In genomic region chr4:107067151-107067840, GRCm38 (mm10) we compare ENCODE assay signal across 8 mouse cellular contexts. TPM values are rescaled to one million over a fixed set of nuclear protein-coding genes. Genes with fewer than 3 reads are reported as not detected.
DNase-seq lines count a peak whose midpoint lies in the region; ATAC-seq and TF ChIP-seq lines count a peak whose summit lies in the region.

No protein-coding gene starts in this region.

- DNase-seq in adrenal gland, postnatal 25 days: peak; percentile 53
- no peak for DNase-seq in adrenal gland, adult 8-10 months
- DNase-seq in thymus, postnatal 10 days (ENCODE audit: low spot score in 2 of 2): peak; percentile 24 to 30
- no peak for DNase-seq in thymus, postnatal 14 days
- DNase-seq in heart, postnatal 0 days (ENCODE audit: low spot score): no peak
- no peak for DNase-seq in limb, embryonic 14.5 days (ENCODE audit: low spot score)
- no peak for DNase-seq in midbrain, embryonic 11.5 days (ENCODE audit: low spot score, missing footprints)
- no peak for DNase-seq in thymus, postnatal 4 days

- H3K36me3 ChIP-seq in heart, postnatal 0 days (replicated peaks; ENCODE audit: control insufficient read depth, insufficient read depth, low read length): peaks cover 25% of the 10 kb centered on the region
- H3K36me3 ChIP-seq in limb, embryonic 14.5 days (ENCODE audit: control insufficient read depth, insufficient read depth, low read length): peaks cover 24% of the 10 kb centered on the region
- H3K36me3 ChIP-seq in midbrain, embryonic 11.5 days (ENCODE audit: control insufficient read depth, insufficient read depth, low read length): peaks cover 6% of the 10 kb centered on the region

- TF ChIP-seq CTCF in heart, postnatal 0 days (IDR thresholded peaks at IDR 0.05; ENCODE audit: low read depth): no peak

- H3K4me2 ChIP-seq in heart, postnatal 0 days (ENCODE audit: low read depth, low read length): peak overlapping the region; percentile 100
- peak overlapping the region; percentile 96 for H3K4me2 ChIP-seq in limb, embryonic 14.5 days (replicated peaks; ENCODE audit: low read depth, low read length, severe bottlenecking)
- H3K4me2 ChIP-seq in midbrain, embryonic 11.5 days: peak overlapping the region; percentile 99

- no peak for TF ChIP-seq EP300 in heart, postnatal 0 days (IDR thresholded peaks at IDR 0.05; ENCODE audit: low read depth)

- ATAC-seq in heart, postnatal 0 days (ENCODE audit: insufficient read depth, low read depth): peak; percentile 37
- peak; percentile 28 for ATAC-seq in limb, embryonic 14.5 days (ENCODE audit: low FRiP score, low read depth)
- ATAC-seq in midbrain, embryonic 11.5 days (ENCODE audit: low FRiP score): peak; percentile 52

- peak overlapping the region; percentile 70 for H3K4me3 ChIP-seq in heart, postnatal 0 days (ENCODE audit: low read depth, low read length)
- peak overlapping the region; percentile 89 for H3K4me3 ChIP-seq in limb, embryonic 14.5 days (replicated peaks; ENCODE audit: low read length)
- H3K4me3 ChIP-seq in midbrain, embryonic 11.5 days (ENCODE audit: low read depth, low read length): peak overlapping the region; percentile 90

- peak overlapping the region; percentile 44; the same call in 1 of the 2 replicates for H3K27ac ChIP-seq in heart, postnatal 0 days (ENCODE audit: low read depth)
- no peak overlapping the region for H3K27ac ChIP-seq in limb, embryonic 14.5 days (replicated peaks; ENCODE audit: low read depth, low read length)
- H3K27ac ChIP-seq in midbrain, embryonic 11.5 days (ENCODE audit: low read depth, low read length): no peak overlapping the region

- H3K27me3 ChIP-seq in heart, postnatal 0 days (ENCODE audit: control insufficient read depth, insufficient read depth, low read length): no peaks in the 10 kb centered on the region
- H3K27me3 ChIP-seq in limb, embryonic 14.5 days (ENCODE audit: control insufficient read depth, insufficient read depth, low read length): no peaks in the 10 kb centered on the region
- H3K27me3 ChIP-seq in midbrain, embryonic 11.5 days (ENCODE audit: control insufficient read depth, insufficient read depth, low read length): no peaks in the 10 kb centered on the region

- peaks cover 14% of the 10 kb centered on the region for H3K4me1 ChIP-seq in heart, postnatal 0 days (ENCODE audit: control insufficient read depth, insufficient read depth)
- H3K4me1 ChIP-seq in limb, embryonic 14.5 days (ENCODE audit: control insufficient read depth, insufficient read depth, low read length): peaks cover 5% of the 10 kb centered on the region; the same call in 1 of the 2 replicates
- peaks cover 12% of the 10 kb centered on the region for H3K4me1 ChIP-seq in midbrain, embryonic 11.5 days (ENCODE audit: control insufficient read depth, insufficient read depth, low read length)

- WGBS in heart, postnatal 0 days: 4% methylated on average over 33 of the region's 33 CpGs
- WGBS in limb, embryonic 14.5 days: 8% methylated on average over 31 of the region's 33 CpGs
- 3% methylated on average over 33 of the region's 33 CpGs for WGBS in midbrain, embryonic 11.5 days

- H3K9ac ChIP-seq in heart, postnatal 0 days (replicated peaks; ENCODE audit: low read depth, low read length): peak overlapping the region; percentile 81
- peak overlapping the region; percentile 59 for H3K9ac ChIP-seq in limb, embryonic 14.5 days (ENCODE audit: low read depth, low read length, severe bottlenecking)
- H3K9ac ChIP-seq in midbrain, embryonic 11.5 days (ENCODE audit: low read length): peak overlapping the region; percentile 87

- TF ChIP-seq POLR2A in limb, embryonic 14.5 days (IDR thresholded peaks at IDR 0.05; ENCODE audit: borderline replicate concordance, extremely low read depth, insufficient read depth, insufficient read length): no peak

- H3K9me3 ChIP-seq in heart, postnatal 0 days (replicated peaks; ENCODE audit: control insufficient read depth, low read length): no peaks in the 10 kb centered on the region
- H3K9me3 ChIP-seq in limb, embryonic 14.5 days (ENCODE audit: control insufficient read depth, low read length): no peaks in the 10 kb centered on the region
- H3K9me3 ChIP-seq in midbrain, embryonic 11.5 days (ENCODE audit: control insufficient read depth, low read length): no peaks in the 10 kb centered on the region

RNA-seq across cellular contexts. Expression of gene Cyb5rl, which starts 0.5 kb away (rescaled TPM):
- total RNA-seq in adrenal gland, postnatal 25 days (2021): 18.7 and 29.8 TPM in 2 replicates
- total RNA-seq in adrenal gland, adult 8-10 months (2022): 10 to 100 TPM; 28.6 to 43.4 (median 29.7) TPM
- 2.4 and 33.0 TPM in 2 replicates for total RNA-seq in heart, postnatal 0 days (2014; rRNA removed; ENCODE audit: low replicate concordance)
- 5.0 and 5.8 TPM in 2 replicates for polyA plus RNA-seq in heart, postnatal 0 days (2015; fragmentation: Nextera tagmentation; extraction: Ambion mirVana)
- 8.5 and 10.0 TPM in 2 replicates for polyA plus RNA-seq in limb, embryonic 14.5 days (2012; rRNA removed)
- 5.4 and 7.3 TPM in 2 replicates for polyA plus RNA-seq in limb, embryonic 14.5 days (2014; fragmentation: Nextera tagmentation; extraction: Ambion mirVana)
- polyA plus RNA-seq in midbrain, embryonic 11.5 days (2014; fragmentation: Nextera tagmentation; extraction: Ambion mirVana): 5.6 TPM in 2 replicates

RNA-seq across cellular contexts. Expression of gene Mrpl37, which starts 0.6 kb away (rescaled TPM):
- total RNA-seq in adrenal gland, postnatal 25 days (2021): 92.2 and 107 TPM in 2 replicates
- 100 to 1,000 TPM; 102 to 114 (median 112) TPM for total RNA-seq in adrenal gland, adult 8-10 months (2022)
- 59.9 and 66.0 TPM in 2 replicates for total RNA-seq in heart, postnatal 0 days (2014; rRNA removed; ENCODE audit: low replicate concordance)
- polyA plus RNA-seq in heart, postnatal 0 days (2015; fragmentation: Nextera tagmentation; extraction: Ambion mirVana): 87.3 and 89.5 TPM in 2 replicates
- polyA plus RNA-seq in limb, embryonic 14.5 days (2012; rRNA removed): 105 and 114 TPM in 2 replicates
- 102 and 104 TPM in 2 replicates for polyA plus RNA-seq in limb, embryonic 14.5 days (2014; fragmentation: Nextera tagmentation; extraction: Ambion mirVana)
- polyA plus RNA-seq in midbrain, embryonic 11.5 days (2014; fragmentation: Nextera tagmentation; extraction: Ambion mirVana): 106 and 112 TPM in 2 replicates

RNA-seq across cellular contexts. Expression of gene Cdcp2, which starts 29.4 kb away (rescaled TPM):
- total RNA-seq in adrenal gland, postnatal 25 days (2021): not detected in 2 replicates
- under 1 TPM; 0.09 to 0.14 (median 0.12) TPM for total RNA-seq in adrenal gland, adult 8-10 months (2022)
- not detected in 2 replicates for total RNA-seq in heart, postnatal 0 days (2014; rRNA removed; ENCODE audit: low replicate concordance)
- polyA plus RNA-seq in heart, postnatal 0 days (2015; fragmentation: Nextera tagmentation; extraction: Ambion mirVana): not detected in 2 replicates
- polyA plus RNA-seq in limb, embryonic 14.5 days (2012; rRNA removed): 0.04 and 0.14 TPM in 2 replicates
- polyA plus RNA-seq in limb, embryonic 14.5 days (2014; fragmentation: Nextera tagmentation; extraction: Ambion mirVana): not detected in 2 replicates
- 0.11 and 0.29 TPM in 2 replicates for polyA plus RNA-seq in midbrain, embryonic 11.5 days (2014; fragmentation: Nextera tagmentation; extraction: Ambion mirVana)

Comparison
In these comparisons a context has a peak if more than half of its experiments do, and no peak if none do; other contexts are left out.
1. DNase-seq: peak in adrenal gland, postnatal 25 days (single experiment) and thymus, postnatal 10 days (2 of 2); none in adrenal gland, adult 8-10 months (single experiment), thymus, postnatal 14 days (single experiment), heart, postnatal 0 days (single experiment), limb, embryonic 14.5 days (single experiment), midbrain, embryonic 11.5 days (single experiment) and thymus, postnatal 4 days (single experiment).
2. Peak in every context shown above with its lines, with median percentiles within 50 percentile points of each other: ATAC-seq, H3K4me2 ChIP-seq, H3K4me3 ChIP-seq and H3K9ac ChIP-seq.